28 mouse cellular contexts compared by ENCODE assay signal in the genomic region with DNA sequence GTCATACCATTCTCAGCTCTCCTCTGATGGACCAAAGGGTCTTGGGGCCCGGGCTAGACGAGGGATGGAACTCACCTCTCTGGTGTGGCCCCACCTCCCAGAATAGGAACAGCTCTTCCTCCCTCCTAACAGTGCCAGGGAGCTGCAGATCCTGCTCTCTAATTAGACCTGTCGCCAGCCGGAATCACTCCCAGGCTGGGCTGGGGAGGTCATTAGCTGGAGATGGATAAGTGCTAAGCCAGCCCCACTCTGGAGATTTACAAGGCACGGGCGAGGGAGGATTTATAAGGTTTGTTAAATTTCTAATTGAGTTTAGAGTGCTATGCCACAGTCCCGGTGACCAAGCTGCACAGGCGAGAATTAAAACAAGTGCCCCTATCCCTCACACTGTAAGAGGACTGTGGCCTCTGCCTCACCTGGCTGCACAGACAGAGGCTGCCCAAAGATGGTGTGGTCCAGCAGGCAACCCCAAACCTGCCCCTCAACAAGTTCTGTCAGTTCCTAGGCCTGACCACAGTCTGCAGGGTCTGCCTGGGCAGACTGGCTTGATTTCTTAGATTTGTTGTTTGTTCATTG.
DNase-seq lines count a peak whose midpoint lies in the region; ATAC-seq and TF ChIP-seq lines count a peak whose summit lies in the region.
"Had no signal": no experiment of that assay in that cellular context is flagged by ENCODE, and none has a peak within 500 bp of the region (broad histone marks: within the 10 kb centered on the region; RNA-seq: fewer than 3 reads in every experiment).

No protein-coding gene starts in this region.

- peak; percentile 80 for ATAC-seq in kidney, embryonic 14.5 days (ENCODE audit: low FRiP score, low TSS enrichment)
- 0 out of 2 replicates have a peak, but pooled peaks have one; percentile 38 for ATAC-seq in kidney, postnatal 0 days (replicated peaks; ENCODE audit: low FRiP score, low read depth)
- ATAC-seq: forebrain, embryonic 14.5 days; forebrain, postnatal 0 days had no signal

- H3K9ac ChIP-seq in kidney, embryonic 14.5 days (ENCODE audit: low read depth, low read length): no peak overlapping the region
- no peak overlapping the region for H3K9ac ChIP-seq in kidney, postnatal 0 days (ENCODE audit: low read depth, low read length)
- H3K9ac ChIP-seq: embryonic facial prominence, embryonic 12.5 days; embryonic facial prominence, embryonic 15.5 days; forebrain, postnatal 0 days; heart, embryonic 13.5 days; hindbrain, embryonic 15.5 days had no signal

- no peak overlapping the region for H3K4me2 ChIP-seq in kidney, embryonic 14.5 days (replicated peaks; ENCODE audit: low read depth, low read length)
- no peak overlapping the region for H3K4me2 ChIP-seq in kidney, postnatal 0 days (ENCODE audit: low read length)
- H3K4me2 ChIP-seq: embryonic facial prominence, embryonic 12.5 days; embryonic facial prominence, embryonic 15.5 days; heart, embryonic 13.5 days; hindbrain, embryonic 15.5 days had no signal

- H3K4me3 ChIP-seq in kidney, embryonic 14.5 days (ENCODE audit: low read length): no peak overlapping the region
- no peak overlapping the region for H3K4me3 ChIP-seq in kidney, postnatal 0 days (replicated peaks; ENCODE audit: low read depth, low read length)
- H3K4me3 ChIP-seq in limb, embryonic 10.5 days: no peak overlapping the region
- H3K4me3 ChIP-seq: embryonic facial prominence, embryonic 12.5 days; embryonic facial prominence, embryonic 15.5 days; heart, adult 2 months; heart, embryonic 10.5 days; heart, embryonic 13.5 days; hindbrain, embryonic 15.5 days had no signal

- TF ChIP-seq CTCF in kidney, postnatal 0 days (IDR thresholded peaks at IDR 0.05; ENCODE audit: low read depth): no peak

- no peak overlapping the region for H3K27ac ChIP-seq in kidney, embryonic 14.5 days (ENCODE audit: low read depth, low read length)
- no peak overlapping the region for H3K27ac ChIP-seq in kidney, postnatal 0 days
- H3K27ac ChIP-seq in limb, embryonic 10.5 days: no peak overlapping the region
- H3K27ac ChIP-seq: embryonic facial prominence, embryonic 12.5 days; embryonic facial prominence, embryonic 15.5 days; heart, adult 2 months; heart, embryonic 10.5 days; heart, embryonic 13.5 days; hindbrain, embryonic 15.5 days had no signal

- no peaks in the 10 kb centered on the region for H3K4me1 ChIP-seq in kidney, embryonic 14.5 days (ENCODE audit: control insufficient read depth, insufficient read depth, low read length)
- H3K4me1 ChIP-seq in kidney, postnatal 0 days (replicated peaks; ENCODE audit: insufficient read depth, low read length): no peaks in the 10 kb centered on the region
- H3K4me1 ChIP-seq in limb, embryonic 10.5 days: peaks cover 36% of the 10 kb centered on the region
- H3K4me1 ChIP-seq: embryonic facial prominence, embryonic 12.5 days; embryonic facial prominence, embryonic 15.5 days; heart, embryonic 13.5 days had no signal

- no peaks in the 10 kb centered on the region for H3K9me3 ChIP-seq in kidney, embryonic 14.5 days (ENCODE audit: control insufficient read depth, low read length)
- no peaks in the 10 kb centered on the region for H3K9me3 ChIP-seq in kidney, postnatal 0 days (replicated peaks; ENCODE audit: low read length)
- no peaks in the 10 kb centered on the region for H3K9me3 ChIP-seq in limb, embryonic 10.5 days (replicated peaks)
- H3K9me3 ChIP-seq: embryonic facial prominence, embryonic 12.5 days; embryonic facial prominence, embryonic 15.5 days; heart, embryonic 10.5 days; heart, embryonic 13.5 days; hindbrain, embryonic 15.5 days had no signal

- DNase-seq in kidney, postnatal 14 days: no peak
- peak; percentile 77 for DNase-seq in kidney, postnatal 0 days (ENCODE audit: low spot score)
- no peak for DNase-seq in kidney, adult 11 months
- peak; percentile 38 for DNase-seq in MN1 (ENCODE audit: low spot score)
- DNase-seq in limb, embryonic 10.5 days (ENCODE audit: low spot score): peak; percentile 49
- DNase-seq in gastrocnemius, adult 8-10 months (ENCODE audit: low spot score in 2 of 2): no peak
- DNase-seq: adrenal gland, adult 2 months; adrenal gland, postnatal 14 days; B cell, adult 2 months; cerebellum, adult 11 months; cerebellum, adult 2 months; cerebellum, adult 9-11 months; cerebellum, postnatal 25 days; forebrain, postnatal 0 days; gastrocnemius, postnatal 10 days; gastrocnemius, postnatal 36 days; heart, adult 2 months; heart, postnatal 14 days; heart, postnatal 4 days had no signal

- no peaks in the 10 kb centered on the region for H3K27me3 ChIP-seq in kidney, embryonic 14.5 days (ENCODE audit: control insufficient read depth, insufficient read depth, low read length)
- H3K27me3 ChIP-seq in kidney, postnatal 0 days (ENCODE audit: insufficient read depth, low read length): 0 out of 2 replicates have a peak, but pooled peaks cover 2% of the 10 kb centered on the region
- peaks cover 26% of the 10 kb centered on the region; the same call in 1 of the 2 replicates for H3K27me3 ChIP-seq in limb, embryonic 10.5 days (ENCODE audit: low read depth, poor library complexity, severe bottlenecking)
- H3K27me3 ChIP-seq: CH12.LX; embryonic facial prominence, embryonic 12.5 days had no signal

- no peaks in the 10 kb centered on the region for H3K36me3 ChIP-seq in kidney, embryonic 14.5 days (ENCODE audit: control insufficient read depth, insufficient read depth, low read length)
- H3K36me3 ChIP-seq in kidney, postnatal 0 days (ENCODE audit: insufficient read depth, low read length): no peaks in the 10 kb centered on the region
- H3K36me3 ChIP-seq in limb, embryonic 10.5 days: no peaks in the 10 kb centered on the region
- H3K36me3 ChIP-seq: embryonic facial prominence, embryonic 12.5 days; embryonic facial prominence, embryonic 15.5 days; G1E; heart, embryonic 10.5 days; heart, embryonic 13.5 days; hindbrain, embryonic 15.5 days had no signal

- WGBS in kidney, embryonic 14.5 days: 18% methylated on average over 8 of the region's 8 CpGs
- 17% methylated on average over 8 of the region's 8 CpGs for WGBS in kidney, postnatal 0 days
- 19% methylated on average over 8 of the region's 8 CpGs for WGBS in limb, embryonic 10.5 days

Comparison
In these comparisons a context has a peak if more than half of its experiments do, and no peak if none do; other contexts are left out.
1. DNase-seq: peak in kidney, postnatal 0 days (single experiment), MN1 (single experiment) and limb, embryonic 10.5 days (single experiment); none in kidney, postnatal 14 days (single experiment), kidney, adult 11 months (single experiment) and gastrocnemius, adult 8-10 months (0 of 2).